Mouse (Mus musculus) small intestine, adult 2 months (tissue): ENCODE measurements around the gene Olfr166.

Source experiments
- CTCF ChIP-seq: fragments of 200-500 bp; IDR thresholded peaks from 2 replicates; pipeline ENCODE4 v1.5.1; 2012; ENCODE audit warnings: low read depth, mild to moderate bottlenecking, control low read depth, inconsistent platforms, low read length, moderate library complexity, mixed read lengths; ENCODE audit not compliant: insufficient replicate concordance, insufficient read length; ENCODE audit errors: extremely low read depth
- POLR2A ChIP-seq: fragments of 200-500 bp; IDR thresholded peaks from 2 replicates; pipeline ENCODE4 v1.6.1; 2012; ENCODE audit warnings: low read depth, mild to moderate bottlenecking, control low read depth, inconsistent platforms, low read length, moderate library complexity

GRCm38 (mm10) chr16:19483394-19483793 lies at the start of gene Olfr166:
- TF ChIP-seq CTCF, result no peak
- TF ChIP-seq POLR2A, result no peak
